Mouse (Mus musculus): Measurements from ENCODE around the gene Slmap. TPM values are rescaled to one million over a fixed set of nuclear protein-coding genes. Genes with fewer than 3 reads are reported as not detected.
"Not testable (repeated sequence)": the region's sequence is repeated elsewhere in the genome, so short reads cannot be mapped to it uniquely, and the experiment has no call there.

Slmap gene
- polyA plus RNA-seq, 1 experiment from 2014 or later: 121 TPM

DNA sequence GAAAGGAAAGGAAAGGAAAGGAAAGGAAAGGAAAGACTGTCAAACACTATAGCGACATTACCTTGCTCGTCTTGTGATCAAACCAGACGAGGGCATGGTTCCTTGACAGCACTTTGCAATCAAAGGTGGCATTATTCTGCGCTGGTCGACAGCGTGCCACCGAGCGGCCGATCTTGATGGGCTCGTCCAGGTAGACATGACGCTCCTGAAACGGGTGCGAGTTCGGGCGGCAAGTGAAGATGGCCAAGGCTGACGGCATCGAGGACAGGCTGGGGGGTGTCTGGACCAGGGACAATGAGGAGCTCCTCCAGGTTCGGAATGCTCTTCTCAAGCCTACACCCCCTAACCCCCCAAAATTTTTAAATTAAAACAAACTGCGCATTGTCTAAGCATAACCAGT, 1.5 kb downstream of the Slmap start:
- H3K27me3 ChIP-seq: no peaks in the 10 kb centered on the region
- no peak for TF ChIP-seq CTCF (IDR thresholded peaks at IDR 0.05)
- no peak for ATAC-seq
- no peak for DNase-seq (ENCODE audit: low read depth, low spot score)
- in situ Hi-C loops (cut with MboI; ENCODE audit: low pct_unique_long_range_greater_than_20kb): loop anchor here (5.0 kb wide), 1 partner anchor 49 kb away; no protein-coding TSS in a partner anchor
- ChIA-PET POLR2A (interaction anchor here (0.9 kb wide), 1 partner anchor 14 kb away, joined by 3 read pairs; no protein-coding TSS in a partner anchor), CTCF (interaction anchor here (1.1 to 1.3 kb wide), 2 partner anchors 26 to 42 kb away, joined by 3 read pairs; no protein-coding TSS in a partner anchor)

DNA sequence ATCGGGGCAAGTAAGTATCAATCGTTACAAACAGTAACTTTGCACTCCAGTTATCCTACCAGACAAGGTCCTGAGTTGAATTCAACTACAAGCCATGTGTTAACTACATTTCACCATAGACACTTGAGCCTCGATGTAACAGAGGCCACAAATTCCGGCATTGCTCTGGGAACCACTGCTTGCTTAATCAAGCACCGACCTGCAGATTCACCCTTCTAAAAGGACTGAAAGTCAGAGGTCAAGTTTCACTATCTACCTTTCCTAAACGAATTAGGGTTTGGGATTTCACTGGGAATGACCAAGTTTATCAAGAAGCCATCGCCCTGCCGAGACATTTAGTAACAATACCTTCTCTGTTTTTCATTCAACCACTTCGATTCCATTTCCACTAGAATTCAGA, 2.0 kb downstream of the Slmap start:
- no peak for DNase-seq (ENCODE audit: low read depth, low spot score)
- ATAC-seq: no peak
- in situ Hi-C loops (cut with MboI; ENCODE audit: low pct_unique_long_range_greater_than_20kb): loop anchor here (5.0 kb wide), 1 partner anchor 50 kb away; no protein-coding TSS in a partner anchor
- CTCF ChIA-PET: interaction anchor here (1.1 to 1.3 kb wide), 2 partner anchors 26 to 42 kb away, joined by 3 read pairs; no protein-coding TSS in a partner anchor
- TF ChIP-seq CTCF (IDR thresholded peaks at IDR 0.05): no peak
- POLR2A ChIA-PET: no interaction called here
- H3K27me3 ChIP-seq: no peaks in the 10 kb centered on the region

DNA sequence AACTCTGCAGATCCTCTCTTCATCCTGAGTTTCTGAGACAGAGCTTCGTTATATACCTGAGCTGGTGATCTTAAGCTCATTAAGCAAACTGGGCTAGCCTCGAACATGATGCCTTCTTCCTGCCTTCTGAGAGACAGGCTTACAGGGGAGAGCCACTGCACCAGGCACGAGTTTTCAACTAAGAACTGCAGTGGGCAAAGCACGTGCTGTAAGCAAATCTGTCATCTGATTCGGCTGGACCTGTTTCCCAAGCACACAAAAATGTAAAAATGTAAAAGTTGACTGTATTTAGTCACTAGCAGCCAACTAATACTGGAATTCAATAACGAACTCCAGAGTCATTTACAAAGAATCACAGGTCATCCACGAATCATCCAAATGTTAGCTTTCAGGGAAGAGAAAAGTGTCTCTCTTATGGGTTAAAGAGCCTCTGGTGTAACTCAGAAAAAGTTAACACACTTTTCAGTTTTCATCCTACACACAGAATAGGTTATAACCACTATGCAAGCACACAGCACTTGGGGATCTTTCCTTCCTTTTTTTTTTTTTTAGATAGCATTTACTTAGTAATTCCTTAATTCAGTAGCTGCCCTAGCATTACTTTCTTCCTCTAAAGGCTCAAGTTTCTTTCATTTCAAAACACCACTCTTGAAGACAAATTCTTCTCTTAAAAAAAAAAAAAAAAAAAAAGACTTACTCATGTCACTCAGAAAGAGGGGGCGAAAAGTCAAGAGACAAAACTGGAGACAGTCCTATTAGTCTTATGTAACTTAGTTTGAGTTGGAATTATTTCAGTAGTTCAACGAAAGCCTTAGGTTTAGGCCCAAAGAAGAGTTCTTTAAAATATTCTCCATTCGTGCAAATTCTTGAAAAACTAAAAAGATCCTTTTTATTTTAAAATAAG, 3.1 kb downstream of the Slmap start:
- in situ Hi-C loops (cut with MboI; ENCODE audit: low pct_unique_long_range_greater_than_20kb): loop anchor here (5.0 kb wide), 1 partner anchor 51 kb away; no protein-coding TSS in a partner anchor
- no peak for ATAC-seq
- DNase-seq (ENCODE audit: low read depth, low spot score): no peak
- ChIA-PET CTCF (interaction anchor here (1.2 to 2.1 kb wide), 4 partner anchors 24 to 108 kb away, joined by 3 to 7 read pairs (median 3); no protein-coding TSS in a partner anchor), POLR2A (interaction anchor here (0.7 to 1.2 kb wide), 2 partner anchors 38 to 54 kb away, joined by 3 to 7 read pairs; no protein-coding TSS in a partner anchor)
- no peaks in the 10 kb centered on the region for H3K27me3 ChIP-seq
- TF ChIP-seq CTCF (IDR thresholded peaks at IDR 0.05): no peak

DNA sequence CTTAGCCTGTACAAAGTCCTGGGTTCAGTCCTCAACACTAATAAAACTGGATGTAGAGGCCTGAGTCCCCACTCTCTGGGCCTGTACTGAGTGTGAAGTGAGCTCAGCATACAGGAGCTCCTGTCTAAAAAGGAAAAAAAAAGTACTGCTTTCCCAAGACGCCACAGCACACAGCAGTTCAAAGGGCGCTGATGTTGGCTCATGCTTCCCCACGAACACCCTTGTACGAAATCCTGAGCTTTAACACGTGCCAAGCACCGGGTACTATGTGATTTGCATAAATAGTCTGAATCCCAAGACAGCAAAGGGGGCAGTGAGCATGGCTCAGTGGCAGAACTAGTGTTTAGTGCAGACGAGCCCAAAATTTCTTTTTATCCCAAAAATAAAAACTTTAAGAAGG, 4.4 kb downstream of the Slmap start:
- in situ Hi-C loops (cut with MboI; ENCODE audit: low pct_unique_long_range_greater_than_20kb): loop anchor here (5.0 kb wide), 1 partner anchor 52 kb away; no protein-coding TSS in a partner anchor
- ChIA-PET POLR2A (interaction anchor here (1.0 to 1.2 kb wide), 2 partner anchors 9 to 37 kb away, joined by 3 read pairs; no protein-coding TSS in a partner anchor), CTCF (interaction anchor here (0.9 to 2.1 kb wide), 3 partner anchors 15 to 109 kb away, joined by 3 to 7 read pairs (median 5); no protein-coding TSS in a partner anchor)
- ATAC-seq (no peak), DNase-seq (ENCODE audit: low read depth, low spot score) (no peak)
- no peak for TF ChIP-seq CTCF (IDR thresholded peaks at IDR 0.05)
- no peaks in the 10 kb centered on the region for H3K27me3 ChIP-seq

DNA sequence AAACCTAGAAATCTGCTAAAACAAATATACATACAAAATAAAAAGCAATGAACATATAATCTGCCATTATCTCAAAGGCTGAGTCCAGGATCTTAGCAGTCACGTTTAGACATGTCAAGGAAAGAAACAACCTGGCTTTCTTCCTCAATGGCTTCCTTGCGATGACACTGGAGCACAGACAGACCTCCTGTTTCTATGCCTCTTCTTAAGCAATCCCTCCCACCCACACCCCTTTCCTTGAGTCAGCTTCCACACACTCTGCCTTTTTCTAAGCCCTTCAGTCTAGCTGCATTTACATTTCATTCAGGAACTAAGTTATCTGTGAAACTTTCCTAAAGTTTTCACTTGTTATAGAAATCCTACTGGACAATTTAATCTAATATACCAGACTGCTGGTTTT, 6.4 kb downstream of the Slmap start:
- ATAC-seq: no peak
- H3K27me3 ChIP-seq: no peaks in the 10 kb centered on the region
- in situ Hi-C loops (cut with MboI; ENCODE audit: low pct_unique_long_range_greater_than_20kb): no loop called here
- DNase-seq (ENCODE audit: low read depth, low spot score): no peak
- CTCF ChIA-PET: no interaction called here
- TF ChIP-seq CTCF (IDR thresholded peaks at IDR 0.05): no peak
- POLR2A ChIA-PET: interaction anchor here (0.7 kb wide), 1 partner anchor 111 kb away, joined by 3 read pairs; no protein-coding TSS in a partner anchor

DNA sequence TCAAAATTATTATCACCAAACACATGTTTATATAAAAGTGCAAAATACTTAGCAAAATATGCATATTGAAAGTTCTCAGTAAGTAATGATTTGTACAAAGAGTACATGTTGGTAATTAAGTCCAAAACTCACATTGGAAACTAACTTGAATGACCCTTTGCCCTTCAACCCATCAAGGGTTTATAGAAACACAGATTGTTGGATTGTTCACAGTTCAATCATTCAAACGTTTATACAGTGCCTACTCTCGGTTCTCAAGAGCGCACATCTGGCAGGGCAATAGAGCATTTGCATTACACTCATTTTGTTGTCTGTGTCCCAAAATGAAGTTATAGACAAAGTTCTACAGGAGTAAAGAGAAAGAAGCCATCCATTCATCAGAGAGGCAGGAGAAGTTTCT, 8.8 kb downstream of the Slmap start:
- DNase-seq (ENCODE audit: low read depth, low spot score) (no peak), ATAC-seq (no peak)
- POLR2A ChIA-PET: no interaction called here
- H3K27me3 ChIP-seq: no peaks in the 10 kb centered on the region
- CTCF ChIA-PET: no interaction called here
- no peak for TF ChIP-seq CTCF (IDR thresholded peaks at IDR 0.05)
- in situ Hi-C loops (cut with MboI; ENCODE audit: low pct_unique_long_range_greater_than_20kb): no loop called here

DNA sequence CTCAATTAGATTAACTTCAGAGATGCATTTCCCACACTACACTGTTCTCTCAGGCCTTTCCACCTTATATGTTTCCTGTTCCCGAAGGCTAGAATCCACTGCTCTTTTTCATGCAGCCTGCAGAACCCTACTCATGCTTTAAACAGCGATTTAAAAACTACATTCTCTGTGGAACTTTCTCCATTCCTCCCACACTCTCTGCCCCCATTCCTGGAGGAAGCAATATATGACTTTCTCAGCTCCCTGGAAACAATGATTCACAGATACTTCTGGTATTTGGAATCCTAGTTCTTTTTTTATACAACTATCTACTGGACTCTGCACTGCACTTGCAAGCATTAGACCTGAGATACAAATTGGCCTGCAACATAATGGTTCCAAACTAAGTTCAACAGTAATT, 11.6 kb downstream of the Slmap start:
- DNase-seq (ENCODE audit: low read depth, low spot score) (no peak), ATAC-seq (no peak)
- no peak for TF ChIP-seq CTCF (IDR thresholded peaks at IDR 0.05)
- no peaks in the 10 kb centered on the region for H3K27me3 ChIP-seq
- in situ Hi-C loops (cut with MboI; ENCODE audit: low pct_unique_long_range_greater_than_20kb): no loop called here
- POLR2A ChIA-PET: no interaction called here
- CTCF ChIA-PET: no interaction called here

DNA sequence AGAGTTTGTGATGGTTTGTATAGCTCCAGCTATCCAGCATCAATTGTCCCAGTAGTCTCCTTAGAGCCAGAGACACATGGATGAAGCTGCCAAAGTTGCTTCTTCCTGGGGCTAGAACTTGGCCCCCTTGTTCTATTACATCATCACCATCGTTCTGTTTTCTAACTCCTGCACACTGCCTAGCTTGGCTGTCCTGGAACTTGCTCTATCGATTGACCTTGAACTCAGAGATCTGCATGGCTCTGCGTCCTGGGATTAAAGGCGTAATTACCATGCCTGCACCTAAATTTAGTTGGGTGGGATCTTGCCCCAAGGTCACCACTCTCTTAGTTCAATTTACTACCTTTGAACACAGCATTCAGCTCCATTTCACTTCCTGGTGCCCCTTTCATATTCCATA, 14.9 kb downstream of the Slmap start:
- no peak for TF ChIP-seq CTCF (IDR thresholded peaks at IDR 0.05)
- in situ Hi-C loops (cut with MboI; ENCODE audit: low pct_unique_long_range_greater_than_20kb): no loop called here
- ChIA-PET CTCF (no interaction called here), POLR2A (interaction anchor here (1.0 kb wide), 1 partner anchor 14 kb away, joined by 3 read pairs; no protein-coding TSS in a partner anchor)
- no peaks in the 10 kb centered on the region for H3K27me3 ChIP-seq
- ATAC-seq (no peak), DNase-seq (ENCODE audit: low read depth, low spot score) (no peak)

DNA sequence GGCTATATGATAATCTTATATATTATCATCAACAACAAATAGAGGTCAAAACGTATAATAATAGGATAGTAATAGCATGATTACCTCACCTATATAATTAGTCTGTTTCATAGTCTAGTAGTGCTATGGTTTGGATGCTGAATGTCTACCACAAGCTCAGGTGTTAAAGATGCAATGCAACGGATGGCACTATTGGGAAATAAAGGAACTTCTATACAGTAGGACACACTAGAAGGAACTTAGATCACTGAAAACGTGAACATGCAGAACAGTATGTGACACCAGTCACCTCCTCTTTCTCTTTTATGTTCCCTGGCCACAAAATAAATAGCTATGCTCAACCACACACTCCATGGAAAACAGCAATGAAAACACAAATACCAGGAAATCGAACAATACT, 16.9 kb downstream of the Slmap start:
- H3K27me3 ChIP-seq: no peaks in the 10 kb centered on the region
- in situ Hi-C loops (cut with MboI; ENCODE audit: low pct_unique_long_range_greater_than_20kb): no loop called here
- CTCF ChIA-PET: no interaction called here
- ATAC-seq: no peak
- POLR2A ChIA-PET: no interaction called here
- DNase-seq (ENCODE audit: low read depth, low spot score): no peak
- TF ChIP-seq CTCF (IDR thresholded peaks at IDR 0.05): no peak

DNA sequence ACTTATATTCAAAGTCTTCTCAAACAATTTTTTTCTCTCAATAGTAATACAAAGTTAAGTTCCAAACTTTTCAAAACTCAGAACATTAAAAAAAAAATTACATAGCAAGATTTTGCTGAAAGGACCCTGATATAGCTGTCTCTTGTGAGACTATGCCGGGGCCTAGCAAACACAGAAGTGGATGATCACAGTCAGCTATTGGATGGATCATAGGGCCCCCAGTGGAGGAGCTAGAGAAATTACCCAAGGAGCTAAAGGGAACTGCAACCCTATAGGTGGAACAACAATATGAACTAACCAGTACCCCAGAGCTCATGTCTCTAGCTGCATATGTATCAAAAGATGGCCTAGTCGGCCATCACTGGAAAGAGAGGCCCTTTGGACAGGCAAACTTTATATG, 18.5 kb downstream of the Slmap start:
- DNase-seq (ENCODE audit: low read depth, low spot score); H3K27me3 ChIP-seq; ATAC-seq; POLR2A ChIA-PET; in situ Hi-C loops (cut with MboI; ENCODE audit: low pct_unique_long_range_greater_than_20kb): not testable (repeated sequence)
- CTCF ChIA-PET: interaction anchor here (1.9 kb wide), 1 partner anchor 14 kb away, joined by 5 read pairs; no protein-coding TSS in a partner anchor

DNA sequence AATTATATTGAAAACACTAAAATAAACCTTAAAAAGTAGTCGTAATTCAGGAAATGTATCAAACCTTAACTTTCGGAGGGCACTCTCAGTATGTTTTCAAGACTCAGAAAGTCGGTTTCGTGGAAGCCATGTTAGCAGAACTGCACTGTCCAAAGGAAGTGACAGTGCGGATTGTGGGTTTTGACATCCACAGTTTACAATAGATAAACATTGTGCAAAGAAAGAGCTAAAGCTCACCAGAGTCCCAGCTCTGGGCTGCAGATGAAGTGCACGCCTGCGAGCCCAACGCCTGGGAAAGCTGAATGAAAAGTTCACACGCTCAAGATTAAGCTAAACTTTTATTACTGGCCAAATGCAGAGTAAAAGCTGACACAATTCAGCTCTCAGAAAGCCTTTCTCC, 18.9 kb downstream of the Slmap start:
- ChIA-PET CTCF (interaction anchor here (1.9 kb wide), 1 partner anchor 14 kb away, joined by 5 read pairs; no protein-coding TSS in a partner anchor), POLR2A (no interaction called here)
- DNase-seq (ENCODE audit: low read depth, low spot score) (no peak), ATAC-seq (no peak)
- no peaks in the 10 kb centered on the region for H3K27me3 ChIP-seq
- in situ Hi-C loops (cut with MboI; ENCODE audit: low pct_unique_long_range_greater_than_20kb): no loop called here
- TF ChIP-seq CTCF (IDR thresholded peaks at IDR 0.05): no peak
